Mouse (Mus musculus): Measurements from ENCODE around the gene Elob. TPM values are rescaled to one million over a fixed set of nuclear protein-coding genes. Genes with fewer than 3 reads are reported as not detected.
A peak's percentile ranks its signal among the peaks of the same experiment; 100 is the strongest.

Gene Elob
- polyA plus RNA-seq, 1 experiment from 2014 or later: 1,322 TPM

- no peaks in the 10 kb centered on the region for H3K9me3 ChIP-seq (ENCODE audit: control insufficient read depth, low read length)
- H3K27ac ChIP-seq (ENCODE audit: low read depth, low read length): peak overlapping the region; percentile 94
- H3K27me3 ChIP-seq (ENCODE audit: control insufficient read depth, insufficient read depth, low read length): no peaks in the 10 kb centered on the region
- H3K4me1 ChIP-seq (ENCODE audit: control insufficient read depth, insufficient read depth, low read length): peaks cover 10% of the 10 kb centered on the region
- peak overlapping the region; percentile 65 for H3K9ac ChIP-seq (replicated peaks; ENCODE audit: low read depth, low read length)
- ATAC-seq (ENCODE audit: low read depth): no peak; the same call in 1 of the 2 replicates
- H3K4me3 ChIP-seq (ENCODE audit: low read depth, low read length): peak overlapping the region; percentile 35
- no peaks in the 10 kb centered on the region for H3K36me3 ChIP-seq (ENCODE audit: control insufficient read depth, insufficient read depth, low read length)
- H3K4me2 ChIP-seq (ENCODE audit: low read depth, low read length): peak overlapping the region; percentile 75
- 48% methylated on average over 2 of the region's 2 CpGs for WGBS
Measured at GRCm38 (mm10) chr17:23791079-23791357, 37.9 kb downstream of the Elob start.

GRCm38 (mm10) chr17:23790269-23791078 is 38.5 kb downstream of the Elob start, which contains the start of gene Srrm2:
Gene Srrm2 (plus strand): TSS chr17:23790532.
- H3K9ac ChIP-seq (replicated peaks; ENCODE audit: low read depth, low read length): peak within 1 kb of the TSS; percentile 65
- WGBS: 2% methylated on average over 29 of the region's 29 CpGs
- no peaks in the 10 kb centered on the region for H3K27me3 ChIP-seq (ENCODE audit: control insufficient read depth, insufficient read depth, low read length)
- H3K27ac ChIP-seq (ENCODE audit: low read depth, low read length): peak within 1 kb of the TSS; percentile 94
- H3K9me3 ChIP-seq (ENCODE audit: control insufficient read depth, low read length): no peaks in the 10 kb centered on the region
- no peaks in the 10 kb centered on the region for H3K36me3 ChIP-seq (ENCODE audit: control insufficient read depth, insufficient read depth, low read length)
- peaks cover 10% of the 10 kb centered on the region for H3K4me1 ChIP-seq (ENCODE audit: control insufficient read depth, insufficient read depth, low read length)
- peak within 1 kb of the TSS; percentile 35 for H3K4me3 ChIP-seq (ENCODE audit: low read depth, low read length)
- peak; percentile 13 for ATAC-seq (ENCODE audit: low read depth)
- H3K4me2 ChIP-seq (ENCODE audit: low read depth, low read length): peak within 1 kb of the TSS; percentile 75

GRCm38 (mm10) chr17:23789749-23790268 is 39.1 kb downstream of the Elob start:
- ATAC-seq (ENCODE audit: low read depth): no peak
- H3K4me3 ChIP-seq (ENCODE audit: low read depth, low read length): peak overlapping the region; percentile 35
- 11% methylated on average over 8 of the region's 8 CpGs for WGBS

GRCm38 (mm10) chr17:23788973-23789372 is 40.0 kb downstream of the Elob start:
- no peak overlapping the region for H3K4me2 ChIP-seq (ENCODE audit: low read depth, low read length)
- H3K4me1 ChIP-seq (ENCODE audit: control insufficient read depth, insufficient read depth, low read length): peaks cover 10% of the 10 kb centered on the region
- WGBS: 91% methylated on average over 4 of the region's 4 CpGs
- no peak overlapping the region for H3K27ac ChIP-seq (ENCODE audit: low read depth, low read length)
- H3K27me3 ChIP-seq (ENCODE audit: control insufficient read depth, insufficient read depth, low read length): no peaks in the 10 kb centered on the region
- H3K4me3 ChIP-seq (ENCODE audit: low read depth, low read length): no peak overlapping the region
- no peaks in the 10 kb centered on the region for H3K36me3 ChIP-seq (ENCODE audit: control insufficient read depth, insufficient read depth, low read length)
- no peak for ATAC-seq (ENCODE audit: low read depth)
- no peaks in the 10 kb centered on the region for H3K9me3 ChIP-seq (ENCODE audit: control insufficient read depth, low read length)
- no peak overlapping the region for H3K9ac ChIP-seq (replicated peaks; ENCODE audit: low read depth, low read length)

More at GRCm38 (mm10) chr17:23789749-23790268, 39.1 kb downstream of the Elob start:
- Histone ChIP-seq H3K9ac (replicated peaks; ENCODE audit: low read depth, low read length) (peak overlapping the region; percentile 65), H3K9me3 (ENCODE audit: control insufficient read depth, low read length) (no peaks in the 10 kb centered on the region), H3K4me2 (ENCODE audit: low read depth, low read length) (peak overlapping the region; percentile 75), H3K27me3 (ENCODE audit: control insufficient read depth, insufficient read depth, low read length) (no peaks in the 10 kb centered on the region), H3K27ac (ENCODE audit: low read depth, low read length) (peak overlapping the region; percentile 94), H3K36me3 (ENCODE audit: control insufficient read depth, insufficient read depth, low read length) (no peaks in the 10 kb centered on the region), H3K4me1 (ENCODE audit: control insufficient read depth, insufficient read depth, low read length) (peaks cover 10% of the 10 kb centered on the region)

- Histone ChIP-seq H3K36me3 (ENCODE audit: control insufficient read depth, insufficient read depth, low read length) (no peaks in the 10 kb centered on the region), H3K27me3 (ENCODE audit: control insufficient read depth, insufficient read depth, low read length) (no peaks in the 10 kb centered on the region), H3K4me2 (ENCODE audit: low read depth, low read length) (peak overlapping the region; percentile 74), H3K4me1 (ENCODE audit: control insufficient read depth, insufficient read depth, low read length) (peaks cover 10% of the 10 kb centered on the region), H3K9me3 (ENCODE audit: control insufficient read depth, low read length) (no peaks in the 10 kb centered on the region), H3K27ac (ENCODE audit: low read depth, low read length) (peak overlapping the region; percentile 94), H3K4me3 (ENCODE audit: low read depth, low read length) (peak overlapping the region; percentile 58; the same call in 1 of the 2 replicates), H3K9ac (replicated peaks; ENCODE audit: low read depth, low read length) (peak overlapping the region; percentile 87)
- peak; percentile 70 for ATAC-seq (ENCODE audit: low read depth)
- WGBS: 11% methylated on average over 13 of the region's 13 CpGs
Measured at GRCm38 (mm10) chr17:23786510-23786931, 42.4 kb downstream of the Elob start.

GRCm38 (mm10) chr17:23785561-23786471 is 43.1 kb downstream of the Elob start, which contains the start of gene Flywch2:
Gene Flywch2 (minus strand): TSS chr17:23786081.
- Histone ChIP-seq H3K4me1 (ENCODE audit: control insufficient read depth, insufficient read depth, low read length) (peaks cover 10% of the 10 kb centered on the region), H3K9ac (replicated peaks; ENCODE audit: low read depth, low read length) (peak within 1 kb of the TSS; percentile 87), H3K9me3 (ENCODE audit: control insufficient read depth, low read length) (no peaks in the 10 kb centered on the region), H3K4me2 (ENCODE audit: low read depth, low read length) (peak within 1 kb of the TSS; percentile 74), H3K27ac (ENCODE audit: low read depth, low read length) (peak within 1 kb of the TSS; percentile 94), H3K36me3 (ENCODE audit: control insufficient read depth, insufficient read depth, low read length) (no peaks in the 10 kb centered on the region), H3K4me3 (ENCODE audit: low read depth, low read length) (peak within 1 kb of the TSS; percentile 58), H3K27me3 (ENCODE audit: control insufficient read depth, insufficient read depth, low read length) (no peaks in the 10 kb centered on the region)
- 2% methylated on average over 37 of the region's 43 CpGs for WGBS
- ATAC-seq (ENCODE audit: low read depth): peak; percentile 91

- H3K36me3 ChIP-seq (ENCODE audit: control insufficient read depth, insufficient read depth, low read length): no peaks in the 10 kb centered on the region
- H3K9ac ChIP-seq (replicated peaks; ENCODE audit: low read depth, low read length): no peak overlapping the region
- no peak overlapping the region for H3K4me3 ChIP-seq (ENCODE audit: low read depth, low read length)
- no peaks in the 10 kb centered on the region for H3K27me3 ChIP-seq (ENCODE audit: control insufficient read depth, insufficient read depth, low read length)
- H3K9me3 ChIP-seq (ENCODE audit: control insufficient read depth, low read length): no peaks in the 10 kb centered on the region
- ATAC-seq (ENCODE audit: low read depth): no peak
- H3K27ac ChIP-seq (ENCODE audit: low read depth, low read length): no peak overlapping the region
- H3K4me1 ChIP-seq (ENCODE audit: control insufficient read depth, insufficient read depth, low read length): no peaks in the 10 kb centered on the region
- no peak overlapping the region for H3K4me2 ChIP-seq (ENCODE audit: low read depth, low read length)
Measured at GRCm38 (mm10) chr17:23783352-23783751, 45.6 kb downstream of the Elob start.

- Histone ChIP-seq H3K4me1 (ENCODE audit: control insufficient read depth, insufficient read depth, low read length) (no peaks in the 10 kb centered on the region), H3K27me3 (ENCODE audit: control insufficient read depth, insufficient read depth, low read length) (no peaks in the 10 kb centered on the region), H3K4me3 (ENCODE audit: low read depth, low read length) (no peak overlapping the region), H3K9ac (replicated peaks; ENCODE audit: low read depth, low read length) (no peak overlapping the region), H3K27ac (ENCODE audit: low read depth, low read length) (no peak overlapping the region), H3K9me3 (ENCODE audit: control insufficient read depth, low read length) (no peaks in the 10 kb centered on the region), H3K36me3 (ENCODE audit: control insufficient read depth, insufficient read depth, low read length) (no peaks in the 10 kb centered on the region), H3K4me2 (ENCODE audit: low read depth, low read length) (no peak overlapping the region)
- ATAC-seq (ENCODE audit: low read depth): no peak
- 61% methylated on average over 2 of the region's 2 CpGs for WGBS
Measured at GRCm38 (mm10) chr17:23778447-23778846, 50.5 kb downstream of the Elob start.
